Mouse (Mus musculus) C2C12 (cell line): Measurements from ENCODE around the gene Epgn. TPM values are rescaled to one million over a fixed set of nuclear protein-coding genes. Genes with fewer than 3 reads are reported as not detected.

Experiments
- H3K27me3 ChIP-seq: one replicate; pipeline ENCODE4 v1.6.1; 2011; ENCODE audit not compliant: control insufficient read depth, insufficient read depth, insufficient read length
- H3K36me3 ChIP-seq: one replicate; pipeline ENCODE4 v1.6.1; 2011; ENCODE audit not compliant: control insufficient read depth, insufficient read depth
- H3K4me3 ChIP-seq: one replicate; pipeline ENCODE4 v1.5.1; 2011; ENCODE audit warnings: mild to moderate bottlenecking, control low read depth; ENCODE audit not compliant: poor library complexity, insufficient read depth, severe bottlenecking
- H3K79me2 ChIP-seq: one replicate; pipeline ENCODE4 v1.6.1; 2011; ENCODE audit not compliant: control insufficient read depth, insufficient read depth
- H3K79me3 ChIP-seq: one replicate; pipeline ENCODE4 v1.6.1; 2011; ENCODE audit warnings: low read depth, control low read depth
- H3ac ChIP-seq: one replicate; pipeline ENCODE3; 2011; ENCODE audit warnings: low read depth; ENCODE audit not compliant: control insufficient read depth, insufficient read length
- CEBPB ChIP-seq: IDR thresholded peaks from one replicate; pipeline ENCODE4 v1.6.1; 2011; ENCODE audit warnings: low read depth, mild to moderate bottlenecking, control low read depth, moderate library complexity
- CTCF ChIP-seq: IDR thresholded peaks from one replicate; pipeline ENCODE4 v1.5.1; 2011; ENCODE audit not compliant: control insufficient read depth, insufficient read depth, insufficient read length
- FOSL1 ChIP-seq: IDR thresholded peaks from one replicate; pipeline ENCODE4 v1.8.0; 2011; ENCODE audit warnings: mild to moderate bottlenecking, low read length; ENCODE audit not compliant: poor library complexity, insufficient read depth, severe bottlenecking
- MAX ChIP-seq: IDR thresholded peaks from one replicate; pipeline ENCODE4 v1.6.1; 2011; ENCODE audit warnings: mild to moderate bottlenecking, control low read depth
- MYOD1 ChIP-seq: IDR thresholded peaks from one replicate; pipeline ENCODE4 v1.6.1; 2011; ENCODE audit warnings: low read depth; ENCODE audit not compliant: control insufficient read depth, insufficient read length
- MYOG ChIP-seq: IDR thresholded peaks from one replicate; pipeline ENCODE4 v1.6.1; 2011; ENCODE audit not compliant: control insufficient read depth, insufficient read length; ENCODE audit errors: extremely low read depth
- USF1 ChIP-seq: IDR thresholded peaks from one replicate; pipeline ENCODE4 v1.6.1; 2011; ENCODE audit warnings: low read depth, mild to moderate bottlenecking, control low read depth, moderate library complexity
- polyA plus RNA-seq: library from polyadenylated mRNA; unstranded; fragments of >200 nt; fragmentation: generic; extraction: Trizol; gene quantifications from one replicate; pipeline ENCODE4 v1.2.1, GENCODE M21; 2012; ENCODE audit warnings: missing spikeins

Gene Epgn
- polyA plus RNA-seq, 1 experiment = 0.04 TPM

DNA sequence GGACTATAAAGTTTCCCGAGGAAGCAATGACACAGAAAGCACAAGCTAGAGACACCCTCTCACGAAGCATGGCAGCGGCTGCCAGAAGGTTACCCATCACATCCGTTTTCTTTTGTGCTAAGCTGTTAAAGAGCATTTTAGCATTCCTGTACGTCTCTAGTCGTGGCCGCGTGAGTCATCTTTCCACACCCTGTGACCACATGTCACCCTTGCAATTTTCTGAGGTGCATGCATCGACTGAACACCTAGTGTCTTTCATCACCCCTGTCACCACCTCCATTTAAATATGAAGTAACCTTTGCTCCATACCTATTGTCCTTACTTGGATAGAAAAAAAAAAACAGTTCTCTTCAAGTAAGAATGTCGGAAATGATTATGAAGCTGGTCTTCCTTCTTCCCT is 12.0 kb upstream of the Epgn start:
- H3K79me2 ChIP-seq = no peaks in the 10 kb centered on the region
- no peak overlapping the region for H3K4me3 ChIP-seq
- no peak for TF ChIP-seq FOSL1
- H3K36me3 ChIP-seq = no peaks in the 10 kb centered on the region
- no peaks in the 10 kb centered on the region for H3K79me3 ChIP-seq
- H3ac ChIP-seq = no peak overlapping the region
- no peaks in the 10 kb centered on the region for H3K27me3 ChIP-seq

DNA sequence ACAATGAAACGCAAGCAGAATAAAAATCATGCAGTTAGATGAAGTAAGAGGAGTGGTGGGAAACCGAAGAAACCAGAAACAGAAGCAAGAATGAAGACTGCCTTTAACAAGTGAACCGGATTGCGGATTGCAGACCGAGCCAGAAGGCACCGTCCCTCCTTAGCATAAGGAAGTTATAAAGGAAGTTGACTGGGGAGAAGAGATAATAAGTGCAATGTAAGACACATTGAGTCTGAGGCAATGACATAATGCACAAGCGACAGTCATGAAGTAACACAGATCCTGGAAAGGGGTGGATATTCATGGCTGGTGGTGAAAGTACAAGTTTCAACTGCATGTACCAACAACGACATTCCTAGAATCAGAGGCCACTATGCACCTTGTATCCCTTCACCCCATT is 4.2 kb upstream of the Epgn start:
- Histone ChIP-seq H3K36me3 (no peaks in the 10 kb centered on the region), H3K79me2 (no peaks in the 10 kb centered on the region), H3K27me3 (no peaks in the 10 kb centered on the region), H3K79me3 (no peaks in the 10 kb centered on the region), H3ac (no peak overlapping the region), H3K4me3 (no peak overlapping the region)
- TF ChIP-seq MYOG (no peak), CTCF (no peak), FOSL1 (no peak), USF1 (no peak), CEBPB (no peak), MYOD1 (no peak), MAX (no peak)

GRCm38 (mm10) chr5:91027840-91028239 is 576 bp downstream of the Epgn start:
- Histone ChIP-seq H3ac (no peak overlapping the region), H3K79me3 (no peaks in the 10 kb centered on the region), H3K27me3 (no peaks in the 10 kb centered on the region), H3K4me3 (no peak overlapping the region), H3K79me2 (no peaks in the 10 kb centered on the region), H3K36me3 (no peaks in the 10 kb centered on the region)
- no peak for TF ChIP-seq CEBPB
- TF ChIP-seq CTCF = no peak
- no peak for TF ChIP-seq MAX
- TF ChIP-seq FOSL1 = no peak
- no peak for TF ChIP-seq MYOD1
- TF ChIP-seq USF1 = no peak
- TF ChIP-seq MYOG = no peak

- H3K4me3 ChIP-seq = no peak overlapping the region
- TF ChIP-seq CEBPB = no peak
- H3ac ChIP-seq = no peak overlapping the region
- no peaks in the 10 kb centered on the region for H3K79me3 ChIP-seq
- no peaks in the 10 kb centered on the region for H3K79me2 ChIP-seq
- H3K27me3 ChIP-seq = no peaks in the 10 kb centered on the region
- H3K36me3 ChIP-seq = no peaks in the 10 kb centered on the region
Measured at GRCm38 (mm10) chr5:91030629-91031028, 3.4 kb downstream of the Epgn start.

GRCm38 (mm10) chr5:91035341-91035740 is 8.1 kb downstream of the Epgn start:
- TF ChIP-seq USF1 (no peak), FOSL1 (no peak), CEBPB (no peak), MYOG (no peak), MYOD1 (no peak), CTCF (no peak), MAX (no peak)
- no peaks in the 10 kb centered on the region for H3K36me3 ChIP-seq

GRCm38 (mm10) chr5:91036628-91037027 is 9.4 kb downstream of the Epgn start:
- H3K36me3 ChIP-seq = no peaks in the 10 kb centered on the region
- TF ChIP-seq USF1 (no peak), FOSL1 (no peak), CEBPB (peak; percentile 96)
- no peak overlapping the region for H3ac ChIP-seq
- no peaks in the 10 kb centered on the region for H3K79me2 ChIP-seq
- no peak overlapping the region for H3K4me3 ChIP-seq
- H3K79me3 ChIP-seq = no peaks in the 10 kb centered on the region
- H3K27me3 ChIP-seq = no peaks in the 10 kb centered on the region

More at GRCm38 (mm10) chr5:91035341-91035740, 8.1 kb downstream of the Epgn start:
- no peaks in the 10 kb centered on the region for H3K79me2 ChIP-seq
- no peak overlapping the region for H3K4me3 ChIP-seq
- H3ac ChIP-seq = no peak overlapping the region
- H3K79me3 ChIP-seq = no peaks in the 10 kb centered on the region
- no peaks in the 10 kb centered on the region for H3K27me3 ChIP-seq

DNA sequence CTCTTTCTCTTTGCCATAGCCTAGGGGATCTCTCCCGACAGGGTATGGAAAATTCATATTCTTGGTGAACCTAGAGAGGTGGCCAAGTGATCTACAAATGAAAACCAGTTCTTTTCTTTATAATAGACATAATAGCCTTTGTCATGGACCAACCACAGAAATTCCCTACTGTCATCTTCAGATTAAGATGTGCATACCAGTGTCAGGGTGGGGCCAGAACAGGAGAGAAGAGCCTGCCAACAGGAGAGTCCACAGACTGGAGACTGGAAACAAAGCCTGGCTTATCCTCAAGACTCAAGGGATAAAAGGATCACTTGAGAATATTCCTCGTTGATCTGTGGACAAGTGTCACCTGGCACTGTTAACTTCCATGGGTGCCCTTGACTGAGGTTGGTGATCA is 10.5 kb downstream of the Epgn start:
- Histone ChIP-seq H3K4me3 (no peak overlapping the region), H3K27me3 (no peaks in the 10 kb centered on the region), H3ac (no peak overlapping the region), H3K79me3 (no peaks in the 10 kb centered on the region), H3K79me2 (no peaks in the 10 kb centered on the region), H3K36me3 (no peaks in the 10 kb centered on the region)
- TF ChIP-seq USF1 (no peak), MAX (no peak), MYOG (no peak), CEBPB (no peak), FOSL1 (no peak), CTCF (no peak), MYOD1 (no peak)
